ENCODE assay signal across 14 mouse cellular contexts in the genomic region with DNA sequence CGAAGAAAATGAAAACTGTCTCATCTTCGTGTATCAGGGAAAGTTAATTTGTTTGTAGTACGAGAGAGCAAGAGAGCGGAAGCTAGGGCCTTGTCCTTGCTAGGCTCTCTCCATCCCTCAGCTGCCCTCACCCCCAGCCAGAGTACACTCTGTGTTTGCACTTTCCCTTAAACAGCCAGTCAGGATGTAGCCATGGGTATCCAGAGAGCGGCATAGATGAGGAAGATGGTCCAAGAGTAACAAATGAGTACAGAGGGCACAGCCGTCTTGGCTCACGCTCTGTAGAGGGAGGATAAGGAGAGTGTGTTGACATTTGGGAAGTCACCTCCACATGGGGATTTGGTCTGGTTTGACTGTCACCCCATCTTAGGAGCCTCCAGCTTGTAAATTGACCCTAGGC.
"Had no signal": no experiment of that assay in that cellular context is flagged by ENCODE, and none has a peak within 500 bp of the region (broad histone marks: within the 10 kb centered on the region; RNA-seq: fewer than 3 reads in every experiment).

No protein-coding gene starts in this region.

- H3K9ac ChIP-seq: hindbrain, embryonic 15.5 days; limb, embryonic 12.5 days; liver, embryonic 14.5 days; neural tube, embryonic 15.5 days had no signal

- H3K4me2 ChIP-seq: hindbrain, embryonic 15.5 days; limb, embryonic 12.5 days; neural tube, embryonic 15.5 days had no signal

- H3K36me3 ChIP-seq: hindbrain, embryonic 15.5 days; limb, embryonic 12.5 days; midbrain, embryonic 10.5 days; neural tube, embryonic 15.5 days had no signal

- H3K4me1 ChIP-seq: hindbrain, embryonic 15.5 days; limb, embryonic 12.5 days had no signal

- H3K27me3 ChIP-seq: hindbrain, embryonic 15.5 days; neural tube, embryonic 15.5 days had no signal

- ATAC-seq: lung, postnatal 0 days had no signal

- H3K9me3 ChIP-seq: hindbrain, embryonic 15.5 days; limb, embryonic 12.5 days; midbrain, embryonic 10.5 days; neural tube, embryonic 15.5 days had no signal

- DNase-seq: liver; lung, adult 2 months; lung, postnatal 4 days; midbrain, embryonic 14.5 days; spleen, adult 18-20 months; thymus, postnatal 4 days had no signal

- H3K4me3 ChIP-seq: hindbrain, embryonic 15.5 days; layer of hippocampus, adult 2 months; limb, embryonic 12.5 days; midbrain, embryonic 10.5 days; myocyte; neural tube, embryonic 15.5 days had no signal

- H3K27ac ChIP-seq: hindbrain, embryonic 15.5 days; limb, embryonic 12.5 days; liver, embryonic 14.5 days; midbrain, embryonic 10.5 days; neural tube, embryonic 15.5 days had no signal
